Mouse (Mus musculus) liver, embryonic 14.5 days (tissue): ENCODE data around the gene Hyal3.

ENCODE experiments used
- CTCF ChIP-seq: IDR thresholded peaks from 2 replicates; pipeline ENCODE4 v1.5.1; 2016; ENCODE audit warnings: antibody characterized with exemption, low read depth, control low read depth
- EP300 ChIP-seq: IDR thresholded peaks from 2 replicates; pipeline ENCODE4 v1.6.1; 2016; ENCODE audit warnings: antibody characterized with exemption, low read depth

- no peak for TF ChIP-seq CTCF
- no peak for TF ChIP-seq EP300
Observed at GRCm38 (mm10) chr9:107601275-107601674, 20.7 kb downstream of the Hyal3 start.
